Mouse (Mus musculus): ENCODE measurements around the gene Plcb4. TPM values are rescaled to one million over a fixed set of nuclear protein-coding genes. Genes with fewer than 3 reads are reported as not detected.
"Not testable (repeated sequence)": the region's sequence is repeated elsewhere in the genome, so short reads cannot be mapped to it uniquely, and the experiment has no call there.

Gene Plcb4
- polyA plus RNA-seq, 1 experiment from 2014 or later, result 44.9 TPM

- Histone ChIP-seq H3K27me3 (ENCODE audit: control insufficient read depth, insufficient read depth, low read length) (no peaks in the 10 kb centered on the region), H3K4me2 (ENCODE audit: low read length) (0 out of 2 replicates have a peak overlapping the region, but pooled peaks have one; percentile 6), H3K4me1 (ENCODE audit: control insufficient read depth in 2 of 2, insufficient read depth in 2 of 2, low read length in 2 of 2) (peaks cover 15 to 34% of the 10 kb centered on the region in 2 experiments), H3K36me3 (ENCODE audit: control insufficient read depth, insufficient read depth, low read length) (no peaks in the 10 kb centered on the region), H3K9me3 (ENCODE audit: control insufficient read depth, low read length) (no peaks in the 10 kb centered on the region), H3K4me3 (ENCODE audit: control insufficient read depth in 1 of 2, insufficient read depth in 1 of 2, low read depth in 1 of 2, low read length in 2 of 2) (no peak overlapping the region), H3K27ac (replicated peaks in 1 of 2; ENCODE audit: control insufficient read depth in 1 of 2, insufficient read depth in 1 of 2, low read depth in 2 of 2, low read length in 2 of 2) (peak overlapping the region; percentile 33 to 68), H3K9ac (ENCODE audit: low read length) (no peak overlapping the region)
- ATAC-seq (ENCODE audit: insufficient number of reproducible peaks, insufficient read depth, low FRiP score, low read depth), result 0 out of 2 replicates have a peak, but pooled peaks have one; percentile 73
- WGBS, result 32% methylated on average over 6 of the region's 6 CpGs
These were observed 72.8 kb downstream of the Plcb4 start for GRCm38 (mm10) chr2:135731591-135731990.

- 61% methylated on average over 4 of the region's 4 CpGs for WGBS
- H3K27me3 ChIP-seq (ENCODE audit: control insufficient read depth, insufficient read depth, low read length), result no peaks in the 10 kb centered on the region
- no peaks in the 10 kb centered on the region for H3K9me3 ChIP-seq (ENCODE audit: control insufficient read depth, low read length)
- H3K4me3 ChIP-seq (ENCODE audit: control insufficient read depth in 1 of 2, insufficient read depth in 1 of 2, low read depth in 1 of 2, low read length in 2 of 2), result no peak overlapping the region
- no peak overlapping the region for H3K9ac ChIP-seq (ENCODE audit: low read length)
- H3K4me1 ChIP-seq (ENCODE audit: control insufficient read depth in 2 of 2, insufficient read depth in 2 of 2, low read length in 2 of 2), result peaks cover 17 to 34% of the 10 kb centered on the region in 2 experiments
- H3K36me3 ChIP-seq (ENCODE audit: control insufficient read depth, insufficient read depth, low read length), result no peaks in the 10 kb centered on the region
- no peak for ATAC-seq (ENCODE audit: insufficient number of reproducible peaks, insufficient read depth, low FRiP score, low read depth)
- no peak overlapping the region for H3K4me2 ChIP-seq (ENCODE audit: low read length)
- H3K27ac ChIP-seq (replicated peaks in 1 of 2; ENCODE audit: control insufficient read depth in 1 of 2, insufficient read depth in 1 of 2, low read depth in 2 of 2, low read length in 2 of 2), result no peak overlapping the region
These were observed 73.8 kb downstream of the Plcb4 start for GRCm38 (mm10) chr2:135732651-135733050.

- no peak overlapping the region for H3K27ac ChIP-seq (replicated peaks in 1 of 2; ENCODE audit: control insufficient read depth in 1 of 2, insufficient read depth in 1 of 2, low read depth in 2 of 2, low read length in 2 of 2)
- WGBS, result 53% methylated on average over 9 of the region's 10 CpGs
- H3K4me3 ChIP-seq (ENCODE audit: control insufficient read depth in 1 of 2, insufficient read depth in 1 of 2, low read depth in 1 of 2, low read length in 2 of 2), result no peak overlapping the region
- peaks cover 18 to 35% of the 10 kb centered on the region in 2 experiments for H3K4me1 ChIP-seq (ENCODE audit: control insufficient read depth in 2 of 2, insufficient read depth in 2 of 2, low read length in 2 of 2)
- no peak overlapping the region for H3K9ac ChIP-seq (ENCODE audit: low read length)
- no peak overlapping the region for H3K4me2 ChIP-seq (ENCODE audit: low read length)
- H3K36me3 ChIP-seq (ENCODE audit: control insufficient read depth, insufficient read depth, low read length), result no peaks in the 10 kb centered on the region
- ATAC-seq (ENCODE audit: insufficient number of reproducible peaks, insufficient read depth, low FRiP score, low read depth), result no peak
- H3K27me3 ChIP-seq (ENCODE audit: control insufficient read depth, insufficient read depth, low read length), result no peaks in the 10 kb centered on the region
- no peaks in the 10 kb centered on the region for H3K9me3 ChIP-seq (ENCODE audit: control insufficient read depth, low read length)
These were observed 75.2 kb downstream of the Plcb4 start for GRCm38 (mm10) chr2:135733926-135734510.

- no peaks in the 10 kb centered on the region for H3K9me3 ChIP-seq (ENCODE audit: control insufficient read depth, low read length)
- H3K4me2 ChIP-seq (ENCODE audit: low read length), result no peak overlapping the region
- H3K27ac ChIP-seq (replicated peaks in 1 of 2; ENCODE audit: control insufficient read depth in 1 of 2, insufficient read depth in 1 of 2, low read depth in 2 of 2, low read length in 2 of 2), result no peak overlapping the region
- no peak overlapping the region for H3K4me3 ChIP-seq (ENCODE audit: control insufficient read depth in 1 of 2, insufficient read depth in 1 of 2, low read depth in 1 of 2, low read length in 2 of 2)
- no peaks in the 10 kb centered on the region for H3K27me3 ChIP-seq (ENCODE audit: control insufficient read depth, insufficient read depth, low read length)
- H3K9ac ChIP-seq (ENCODE audit: low read length), result no peak overlapping the region
- WGBS, result 59% methylated on average over 9 of the region's 9 CpGs
- no peak for ATAC-seq (ENCODE audit: insufficient number of reproducible peaks, insufficient read depth, low FRiP score, low read depth)
- no peaks in the 10 kb centered on the region for H3K36me3 ChIP-seq (ENCODE audit: control insufficient read depth, insufficient read depth, low read length)
- peaks cover 10 to 24% of the 10 kb centered on the region in 2 experiments for H3K4me1 ChIP-seq (ENCODE audit: control insufficient read depth in 2 of 2, insufficient read depth in 2 of 2, low read length in 2 of 2)
These were observed 78.7 kb downstream of the Plcb4 start for GRCm38 (mm10) chr2:135737506-135737905.

GRCm38 (mm10) chr2:135738022-135738780, 79.4 kb downstream of the Plcb4 start:
- 62% methylated on average over 7 of the region's 7 CpGs for WGBS
- H3K27me3 ChIP-seq (ENCODE audit: control insufficient read depth, insufficient read depth, low read length); H3K9me3 ChIP-seq (ENCODE audit: control insufficient read depth, low read length); H3K9ac ChIP-seq (ENCODE audit: low read length); H3K4me3 ChIP-seq (ENCODE audit: control insufficient read depth in 1 of 2, insufficient read depth in 1 of 2, low read depth in 1 of 2, low read length in 2 of 2); H3K36me3 ChIP-seq (ENCODE audit: control insufficient read depth, insufficient read depth, low read length); H3K4me2 ChIP-seq (ENCODE audit: low read length); H3K27ac ChIP-seq (replicated peaks in 1 of 2; ENCODE audit: control insufficient read depth in 1 of 2, insufficient read depth in 1 of 2, low read depth in 2 of 2, low read length in 2 of 2); ATAC-seq (ENCODE audit: insufficient number of reproducible peaks, insufficient read depth, low FRiP score, low read depth): not testable (repeated sequence)
- peaks cover 11 to 25% of the 10 kb centered on the region in 2 experiments for H3K4me1 ChIP-seq (ENCODE audit: control insufficient read depth in 2 of 2, insufficient read depth in 2 of 2, low read length in 2 of 2)

- no peaks in the 10 kb centered on the region for H3K36me3 ChIP-seq (ENCODE audit: control insufficient read depth, insufficient read depth, low read length)
- H3K27ac ChIP-seq (replicated peaks in 1 of 2; ENCODE audit: control insufficient read depth in 1 of 2, insufficient read depth in 1 of 2, low read depth in 2 of 2, low read length in 2 of 2), result no peak overlapping the region
- ATAC-seq (ENCODE audit: insufficient number of reproducible peaks, insufficient read depth, low FRiP score, low read depth), result no peak
- H3K4me2 ChIP-seq (ENCODE audit: low read length), result no peak overlapping the region
- peaks cover 17 to 32% of the 10 kb centered on the region in 2 experiments for H3K4me1 ChIP-seq (ENCODE audit: control insufficient read depth in 2 of 2, insufficient read depth in 2 of 2, low read length in 2 of 2)
- H3K27me3 ChIP-seq (ENCODE audit: control insufficient read depth, insufficient read depth, low read length), result no peaks in the 10 kb centered on the region
- WGBS, result 55% methylated on average over 1 of the region's 1 CpGs
- H3K9me3 ChIP-seq (ENCODE audit: control insufficient read depth, low read length), result no peaks in the 10 kb centered on the region
- H3K4me3 ChIP-seq (ENCODE audit: control insufficient read depth in 1 of 2, insufficient read depth in 1 of 2, low read depth in 1 of 2, low read length in 2 of 2), result no peak overlapping the region
- no peak overlapping the region for H3K9ac ChIP-seq (ENCODE audit: low read length)
These were observed 80.1 kb downstream of the Plcb4 start for GRCm38 (mm10) chr2:135738950-135739349.

GRCm38 (mm10) chr2:135742954-135743700, 84.3 kb downstream of the Plcb4 start:
- 50% methylated on average over 10 of the region's 10 CpGs for WGBS
- 0 out of 2 replicates have a peak overlapping the region, but pooled peaks have one; percentile 16 for H3K4me2 ChIP-seq (ENCODE audit: low read length)
- no peak for ATAC-seq (ENCODE audit: insufficient number of reproducible peaks, insufficient read depth, low FRiP score, low read depth)

More at GRCm38 (mm10) chr2:135742954-135743700, 84.3 kb downstream of the Plcb4 start:
- Histone ChIP-seq H3K9ac (ENCODE audit: low read length) (0 out of 2 replicates have a peak overlapping the region, but pooled peaks have one; percentile 16), H3K27me3 (ENCODE audit: control insufficient read depth, insufficient read depth, low read length) (no peaks in the 10 kb centered on the region), H3K36me3 (ENCODE audit: control insufficient read depth, insufficient read depth, low read length) (0 out of 2 replicates have a peak, but pooled peaks cover 4% of the 10 kb centered on the region), H3K27ac (replicated peaks in 1 of 2; ENCODE audit: control insufficient read depth in 1 of 2, insufficient read depth in 1 of 2, low read depth in 2 of 2, low read length in 2 of 2) (peak overlapping the region; percentile 46 to 47; a peak in 3 of 4 replicates), H3K4me1 (ENCODE audit: control insufficient read depth in 2 of 2, insufficient read depth in 2 of 2, low read length in 2 of 2) (peaks cover 15 to 17% of the 10 kb centered on the region in 2 experiments), H3K4me3 (ENCODE audit: control insufficient read depth in 1 of 2, insufficient read depth in 1 of 2, low read depth in 1 of 2, low read length in 2 of 2) (no peak overlapping the region), H3K9me3 (ENCODE audit: control insufficient read depth, low read length) (peaks cover 3% of the 10 kb centered on the region; the same call in 1 of the 2 replicates)

Measured in heart, embryonic 14.5 days (tissue).